Mouse (Mus musculus): ENCODE measurements at regions not wholly inside any gene's neighbourhood (a gene's known extent, or its start where the extent isn't known, plus 50 kb on each side); places are given as distances from the start of the nearest gene placed in this dataset.

DNA sequence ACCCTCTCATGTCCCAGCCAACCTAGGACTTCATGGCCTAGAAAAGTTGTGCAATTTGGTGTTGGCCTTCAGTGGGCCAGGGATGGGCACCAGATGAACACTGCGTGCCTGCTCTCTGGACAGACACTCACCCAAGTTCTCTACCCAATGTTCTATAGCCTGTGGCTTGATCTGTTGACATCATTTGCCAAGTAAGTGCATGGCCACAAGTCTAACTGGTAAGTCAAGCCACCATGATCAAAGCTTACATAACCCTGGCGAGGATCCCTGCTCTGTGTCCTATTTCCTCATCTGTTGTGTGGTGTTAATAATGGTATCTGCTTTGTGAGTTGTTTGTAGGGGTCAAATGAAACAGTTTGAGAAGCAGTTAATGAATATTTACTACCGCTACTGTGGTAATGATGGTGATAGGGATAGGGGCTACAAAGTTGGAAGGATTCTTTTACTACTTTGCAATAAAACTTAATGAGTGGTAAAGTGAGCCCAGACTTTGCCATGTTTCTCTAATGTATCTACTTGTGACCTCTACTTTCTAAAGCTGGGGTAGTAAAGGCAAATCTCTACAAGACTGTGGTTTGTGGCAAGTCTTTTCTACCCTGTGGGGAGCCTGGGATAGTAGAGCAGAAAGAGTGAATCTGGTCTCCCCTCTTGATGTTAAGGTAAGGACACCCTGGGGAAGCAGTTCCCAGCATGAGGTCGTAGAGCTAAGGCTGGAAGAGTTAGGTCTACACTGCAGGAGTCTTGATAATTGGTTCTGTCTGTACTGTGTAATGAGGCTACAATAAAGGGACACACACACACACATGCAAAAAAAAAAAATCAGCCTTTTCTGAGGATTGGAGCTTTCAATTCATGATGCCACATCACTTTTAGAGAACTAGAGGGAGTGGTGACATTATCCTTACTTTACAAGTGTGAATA, 183.3 kb upstream of the Cpeb2 start:
- no peak overlapping the region for H3K4me3 ChIP-seq
- H3K9me3 ChIP-seq: no peaks in the 10 kb centered on the region
- H3K36me3 ChIP-seq: no peaks in the 10 kb centered on the region
- no peaks in the 10 kb centered on the region for H3K27me3 ChIP-seq (replicated peaks)
- ATAC-seq (ENCODE audit: low FRiP score, low read depth): no peak
- no peak overlapping the region for H3K9ac ChIP-seq
- 46% methylated on average over 4 of the region's 4 CpGs for WGBS
- H3K4me1 ChIP-seq: no peaks in the 10 kb centered on the region
- no peak overlapping the region for H3K27ac ChIP-seq
- no peak overlapping the region for H3K4me2 ChIP-seq (replicated peaks)

- no peak overlapping the region for H3K4me3 ChIP-seq
- H3K9ac ChIP-seq: no peak overlapping the region
- H3K4me1 ChIP-seq: no peaks in the 10 kb centered on the region
- H3K27ac ChIP-seq: no peak overlapping the region
- no peaks in the 10 kb centered on the region for H3K9me3 ChIP-seq
- ATAC-seq (ENCODE audit: low FRiP score, low read depth): no peak
- 88% methylated on average over 7 of the region's 7 CpGs for WGBS
- H3K4me2 ChIP-seq (replicated peaks): no peak overlapping the region
- H3K36me3 ChIP-seq: no peaks in the 10 kb centered on the region
- H3K27me3 ChIP-seq (replicated peaks): no peaks in the 10 kb centered on the region
These were observed 181.9 kb upstream of the Cpeb2 start for GRCm38 (mm10) chr5:43050961-43051517.

DNA sequence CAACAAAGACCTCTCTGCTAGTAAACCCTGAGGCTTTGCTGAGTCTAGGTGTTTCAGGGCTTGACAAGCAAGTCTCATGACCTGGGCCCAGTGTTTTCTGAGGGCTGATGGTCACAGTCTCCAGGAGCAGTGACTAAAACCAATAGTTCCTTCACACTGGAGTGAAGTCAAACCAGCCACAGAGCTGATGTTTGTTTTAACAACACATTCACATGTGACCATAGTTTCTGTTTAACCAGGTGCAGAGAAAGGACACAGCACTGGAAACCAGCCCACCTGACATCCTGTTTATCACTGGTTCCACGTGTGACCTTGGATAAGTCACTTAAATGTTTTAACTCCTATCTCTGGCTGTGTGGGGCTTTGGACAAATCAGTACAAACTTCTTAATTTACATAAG, 180.3 kb upstream of the Cpeb2 start:
- Histone ChIP-seq H3K9ac (no peak overlapping the region), H3K36me3 (no peaks in the 10 kb centered on the region), H3K9me3 (no peaks in the 10 kb centered on the region), H3K4me3 (no peak overlapping the region), H3K4me1 (no peaks in the 10 kb centered on the region), H3K4me2 (replicated peaks) (no peak overlapping the region), H3K27me3 (replicated peaks) (no peaks in the 10 kb centered on the region), H3K27ac (no peak overlapping the region)
- WGBS: 63% methylated on average over 1 of the region's 1 CpGs
- ATAC-seq (ENCODE audit: low FRiP score, low read depth): no peak

DNA sequence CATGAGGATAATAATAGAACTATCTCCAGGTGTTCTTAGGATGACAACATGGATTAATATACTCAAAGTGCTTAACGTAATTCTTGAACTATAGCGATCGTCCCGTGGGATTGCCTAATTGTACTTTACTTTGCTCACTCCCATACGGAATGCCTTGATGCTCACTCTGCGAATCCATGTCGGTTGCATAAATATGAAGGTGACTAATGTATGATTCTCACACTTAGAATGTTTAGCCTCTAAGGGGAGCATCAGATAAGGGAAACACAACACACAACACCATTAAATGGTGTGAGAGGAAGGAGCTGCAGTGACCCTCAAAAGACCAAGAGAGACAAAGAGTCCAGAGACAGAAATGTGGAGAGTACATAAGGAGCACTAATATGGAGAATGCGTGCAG, 178.4 kb upstream of the Cpeb2 start:
- no peak for ATAC-seq (ENCODE audit: low FRiP score, low read depth)
- WGBS: 94% methylated on average over 8 of the region's 8 CpGs

DNA sequence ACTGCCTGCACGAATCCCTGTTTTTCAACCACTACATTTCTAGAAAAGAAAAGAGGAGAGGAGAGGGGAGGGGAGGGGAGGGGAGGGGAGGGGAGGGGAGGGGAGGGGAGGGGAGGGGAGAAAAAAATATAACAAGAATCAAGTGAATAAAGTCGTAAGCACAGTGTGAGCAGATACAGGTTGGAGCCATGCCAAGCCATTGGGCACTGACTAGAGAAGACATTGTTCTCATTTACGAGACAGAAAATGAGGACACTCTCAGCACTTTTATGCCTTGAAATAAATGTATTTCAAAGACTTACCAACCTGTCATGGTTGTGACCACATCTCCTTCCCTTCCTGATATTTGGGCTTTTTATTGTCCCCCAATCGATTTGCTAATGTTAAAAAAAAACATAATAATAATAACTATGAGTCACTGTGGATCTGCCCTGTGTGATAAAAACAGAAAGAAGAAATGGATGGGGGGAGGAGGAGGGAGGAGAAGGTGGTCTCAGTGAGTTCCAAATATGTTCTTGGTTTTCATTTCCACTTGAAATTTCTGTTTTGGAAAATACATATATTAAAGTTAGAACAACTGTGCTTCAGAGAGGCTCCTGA, 177.8 kb upstream of the Cpeb2 start:
- Histone ChIP-seq H3K27ac (no peak overlapping the region), H3K36me3 (no peaks in the 10 kb centered on the region), H3K4me2 (replicated peaks) (no peak overlapping the region), H3K4me1 (no peaks in the 10 kb centered on the region), H3K4me3 (no peak overlapping the region), H3K9me3 (no peaks in the 10 kb centered on the region), H3K9ac (no peak overlapping the region), H3K27me3 (replicated peaks) (no peaks in the 10 kb centered on the region)
- ATAC-seq (ENCODE audit: low FRiP score, low read depth): no peak
- 70% methylated on average over 4 of the region's 4 CpGs for WGBS

More for the DNA sequence above, 178.4 kb upstream of the Cpeb2 start:
- Histone ChIP-seq H3K4me1 (no peaks in the 10 kb centered on the region), H3K27me3 (replicated peaks) (no peaks in the 10 kb centered on the region), H3K9ac (no peak overlapping the region), H3K4me2 (replicated peaks) (no peak overlapping the region), H3K27ac (no peak overlapping the region), H3K36me3 (no peaks in the 10 kb centered on the region), H3K4me3 (no peak overlapping the region), H3K9me3 (no peaks in the 10 kb centered on the region)

DNA sequence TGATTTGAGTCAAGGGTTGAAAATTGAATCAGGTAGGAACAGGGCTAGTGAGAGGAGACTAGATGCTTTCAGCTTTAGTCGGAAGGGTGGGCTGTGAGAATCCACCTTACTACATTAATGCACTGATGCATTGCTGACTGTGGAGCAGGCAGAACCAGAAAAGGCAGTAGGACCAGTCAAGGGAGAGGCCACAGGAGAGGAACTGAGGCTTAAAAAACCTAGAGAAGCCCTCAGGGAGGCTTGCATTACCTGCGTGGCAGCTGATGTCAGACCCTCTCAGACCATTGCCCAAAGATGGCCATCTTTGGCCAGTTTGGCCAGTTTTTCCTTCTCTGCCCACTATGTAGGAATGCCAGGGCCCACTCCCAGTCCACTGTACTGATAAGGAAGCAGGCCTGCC, 176.5 kb upstream of the Cpeb2 start:
- Histone ChIP-seq H3K27ac (no peak overlapping the region), H3K27me3 (replicated peaks) (no peaks in the 10 kb centered on the region), H3K9ac (no peak overlapping the region), H3K4me3 (no peak overlapping the region), H3K4me1 (no peaks in the 10 kb centered on the region), H3K36me3 (no peaks in the 10 kb centered on the region), H3K9me3 (no peaks in the 10 kb centered on the region), H3K4me2 (replicated peaks) (no peak overlapping the region)
- ATAC-seq (ENCODE audit: low FRiP score, low read depth): no peak
- WGBS: 93% methylated on average over 2 of the region's 2 CpGs

DNA sequence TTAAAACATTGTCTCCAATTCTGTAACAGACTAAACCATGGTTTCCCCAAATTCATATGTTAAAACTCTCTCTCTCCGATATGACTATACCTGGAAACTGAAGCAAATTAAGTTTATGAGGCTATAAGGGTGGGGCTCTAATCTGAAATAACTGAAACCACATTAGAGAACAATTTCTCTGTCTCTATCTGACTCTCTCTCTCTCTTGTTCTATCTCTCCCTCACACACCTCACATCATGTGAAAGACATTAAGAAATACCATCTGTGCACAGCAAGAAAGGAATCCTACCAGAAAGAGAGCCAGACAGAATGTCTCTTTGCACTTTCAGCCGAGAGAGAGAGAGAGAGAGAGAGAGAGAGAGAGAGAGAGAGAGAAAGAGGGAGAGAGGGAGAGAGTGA, 171.7 kb upstream of the Cpeb2 start:
- ATAC-seq (ENCODE audit: low FRiP score, low read depth): no peak
- Histone ChIP-seq H3K4me3 (no peak overlapping the region), H3K27ac (no peak overlapping the region), H3K9ac (no peak overlapping the region), H3K9me3 (no peaks in the 10 kb centered on the region), H3K4me2 (replicated peaks) (no peak overlapping the region), H3K4me1 (no peaks in the 10 kb centered on the region), H3K27me3 (replicated peaks) (no peaks in the 10 kb centered on the region), H3K36me3 (no peaks in the 10 kb centered on the region)
- 78% methylated on average over 2 of the region's 2 CpGs for WGBS

- no peaks in the 10 kb centered on the region for H3K4me1 ChIP-seq
- no peaks in the 10 kb centered on the region for H3K36me3 ChIP-seq
- no peak overlapping the region for H3K27ac ChIP-seq
- H3K9me3 ChIP-seq: no peaks in the 10 kb centered on the region
- no peak overlapping the region for H3K4me3 ChIP-seq
- H3K9ac ChIP-seq: no peak overlapping the region
- 79% methylated on average over 1 of the region's 1 CpGs for WGBS
- H3K27me3 ChIP-seq (replicated peaks): no peaks in the 10 kb centered on the region
- H3K4me2 ChIP-seq (replicated peaks): no peak overlapping the region
- no peak for ATAC-seq (ENCODE audit: low FRiP score, low read depth)
These were observed 171.1 kb upstream of the Cpeb2 start for GRCm38 (mm10) chr5:43061797-43062391.

- H3K27me3 ChIP-seq (replicated peaks): no peaks in the 10 kb centered on the region
- no peak for ATAC-seq (ENCODE audit: low FRiP score, low read depth)
- no peak overlapping the region for H3K9ac ChIP-seq
- 81% methylated on average over 1 of the region's 1 CpGs for whole genome bisulfite sequencing
- H3K36me3 ChIP-seq: no peaks in the 10 kb centered on the region
- no peak overlapping the region for H3K4me3 ChIP-seq
- no peaks in the 10 kb centered on the region for H3K4me1 ChIP-seq
- H3K27ac ChIP-seq: no peak overlapping the region
- H3K9me3 ChIP-seq: no peaks in the 10 kb centered on the region
- H3K4me2 ChIP-seq (replicated peaks): no peak overlapping the region
These were observed 170.5 kb upstream of the Cpeb2 start for GRCm38 (mm10) chr5:43062499-43062898.

GRCm38 (mm10) chr5:43063386-43063785, 169.6 kb upstream of the Cpeb2 start:
- H3K4me1 ChIP-seq: no peaks in the 10 kb centered on the region
- no peaks in the 10 kb centered on the region for H3K27me3 ChIP-seq (replicated peaks)
- 88% methylated on average over 8 of the region's 8 CpGs for WGBS
- no peak overlapping the region for H3K4me3 ChIP-seq
- no peaks in the 10 kb centered on the region for H3K9me3 ChIP-seq
- H3K27ac ChIP-seq: no peak overlapping the region
- no peak overlapping the region for H3K4me2 ChIP-seq (replicated peaks)
- no peak overlapping the region for H3K9ac ChIP-seq
- ATAC-seq (ENCODE audit: low FRiP score, low read depth): no peak
- no peaks in the 10 kb centered on the region for H3K36me3 ChIP-seq

DNA sequence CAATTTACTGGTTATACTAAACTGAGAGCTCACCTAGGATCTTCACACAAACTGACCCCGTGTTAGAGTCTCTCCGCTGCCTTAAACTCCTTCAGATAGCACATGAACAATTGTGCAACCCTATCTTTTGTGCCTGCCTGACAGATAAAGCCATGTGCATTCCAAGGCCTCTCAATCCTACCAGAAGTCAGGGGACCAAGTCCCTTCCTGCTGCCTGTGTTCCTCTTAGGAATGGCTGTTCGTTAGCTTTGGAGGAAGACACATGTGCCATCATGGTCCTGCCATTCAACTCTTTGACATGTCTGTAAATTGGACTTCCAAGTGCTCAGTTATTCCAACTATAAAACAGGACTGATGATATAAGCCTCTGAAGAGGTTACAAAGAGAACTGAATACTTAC, 161.4 kb upstream of the Cpeb2 start:
- no peak overlapping the region for H3K27ac ChIP-seq
- H3K9me3 ChIP-seq: no peaks in the 10 kb centered on the region
- H3K9ac ChIP-seq: no peak overlapping the region
- H3K4me1 ChIP-seq: no peaks in the 10 kb centered on the region
- no peaks in the 10 kb centered on the region for H3K27me3 ChIP-seq (replicated peaks)
- no peak overlapping the region for H3K4me2 ChIP-seq (replicated peaks)
- WGBS: 86% methylated on average over 3 of the region's 3 CpGs
- H3K36me3 ChIP-seq: no peaks in the 10 kb centered on the region
- H3K4me3 ChIP-seq: no peak overlapping the region
- no peak for ATAC-seq (ENCODE audit: low FRiP score, low read depth)

DNA sequence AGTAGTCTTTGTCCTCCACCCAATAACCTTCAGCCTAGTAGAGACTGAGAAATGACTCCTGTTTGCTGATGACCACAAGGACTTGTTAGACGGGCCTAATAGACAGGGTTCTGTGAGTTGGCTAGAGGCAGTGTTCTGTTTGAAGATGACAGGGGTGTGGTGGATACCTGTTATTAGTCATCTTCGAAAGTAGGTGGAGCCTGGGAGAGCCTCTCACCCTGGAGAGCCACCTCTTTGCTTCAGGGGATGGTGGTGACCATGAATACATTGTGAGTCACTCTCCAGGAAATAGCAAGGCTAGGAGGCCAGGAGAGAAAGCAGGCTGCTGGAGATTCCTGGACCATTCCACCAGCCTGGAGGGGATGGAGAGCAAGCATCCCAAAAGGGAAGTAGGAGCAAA, 160.6 kb upstream of the Cpeb2 start:
- Histone ChIP-seq H3K27ac (no peak overlapping the region), H3K9ac (no peak overlapping the region), H3K4me1 (no peaks in the 10 kb centered on the region), H3K9me3 (no peaks in the 10 kb centered on the region), H3K4me2 (replicated peaks) (no peak overlapping the region), H3K27me3 (replicated peaks) (no peaks in the 10 kb centered on the region), H3K4me3 (no peak overlapping the region), H3K36me3 (no peaks in the 10 kb centered on the region)
- WGBS: 80% methylated on average over 2 of the region's 2 CpGs
- ATAC-seq (ENCODE audit: low FRiP score, low read depth): no peak
